Mouse (Mus musculus): ENCODE measurements at regions not wholly inside any gene's neighbourhood (a gene's known extent, or its start where the extent isn't known, plus 50 kb on each side); places are given as distances from the start of the nearest gene placed in this dataset.

GRCm38 (mm10) chr2:45245506-45245905 lies 128.3 kb upstream of the Zeb2 start:
- Histone ChIP-seq H3K27ac (no peak overlapping the region), H3K4me1 (replicated peaks) (peaks cover 6% of the 10 kb centered on the region; the same call in 1 of the 2 replicates), H3K4me3 (replicated peaks) (no peak overlapping the region), H3K9me3 (replicated peaks) (no peaks in the 10 kb centered on the region), H3K36me3 (no peaks in the 10 kb centered on the region), H3K4me2 (no peak overlapping the region), H3K9ac (no peak overlapping the region), H3K27me3 (no peaks in the 10 kb centered on the region)
- 39% methylated on average over 1 of the region's 1 CpGs for WGBS (ENCODE audit: insufficient replicate concordance)
- ATAC-seq (ENCODE audit: low read depth): no peak
- no peak for DNase-seq

- peaks cover 15% of the 10 kb centered on the region for H3K4me1 ChIP-seq (replicated peaks)
- no peaks in the 10 kb centered on the region for H3K36me3 ChIP-seq
- H3K4me3 ChIP-seq (replicated peaks): no peak overlapping the region
- DNase-seq: no peak
- H3K9me3 ChIP-seq (replicated peaks): no peaks in the 10 kb centered on the region
- no peak overlapping the region for H3K9ac ChIP-seq
- H3K27me3 ChIP-seq: no peaks in the 10 kb centered on the region
- no peak overlapping the region for H3K27ac ChIP-seq
- H3K4me2 ChIP-seq: no peak overlapping the region
- ATAC-seq (ENCODE audit: low read depth): no peak
- WGBS (ENCODE audit: insufficient replicate concordance): 57% methylated on average over 14 of the region's 14 CpGs
These were observed 127.3 kb upstream of the Zeb2 start for GRCm38 (mm10) chr2:45244491-45244890.

GRCm38 (mm10) chr2:45239501-45240292 lies 122.5 kb upstream of the Zeb2 start:
- Histone ChIP-seq H3K9ac (no peak overlapping the region), H3K4me3 (replicated peaks) (no peak overlapping the region), H3K27ac (peak overlapping the region; percentile 58), H3K4me1 (replicated peaks) (peaks cover 23% of the 10 kb centered on the region), H3K9me3 (replicated peaks) (no peaks in the 10 kb centered on the region), H3K27me3 (no peaks in the 10 kb centered on the region), H3K4me2 (peak overlapping the region; percentile 43), H3K36me3 (no peaks in the 10 kb centered on the region)
- WGBS (ENCODE audit: insufficient replicate concordance): 15% methylated on average over 16 of the region's 16 CpGs
- DNase-seq (peak; percentile 40), ATAC-seq (ENCODE audit: low read depth) (peak; percentile 88)

DNA sequence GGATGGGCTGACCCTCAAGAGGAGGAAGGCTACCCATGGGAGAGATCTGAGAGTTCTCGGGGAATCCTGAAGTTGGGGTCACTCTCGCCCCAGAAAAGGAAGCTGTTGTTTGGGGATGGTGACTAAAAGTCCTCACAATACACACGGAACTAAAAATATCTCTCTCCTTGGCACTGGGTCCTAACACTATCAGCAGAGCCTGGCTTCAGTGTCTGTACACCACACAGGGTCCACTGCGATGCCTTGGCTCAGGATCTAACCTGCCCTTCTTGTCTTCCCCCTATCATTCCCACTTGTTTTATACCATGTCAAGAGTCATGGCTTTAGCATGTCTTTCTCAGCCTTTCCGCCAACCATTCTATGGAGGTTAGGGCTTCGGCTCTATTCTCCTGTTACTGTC lies 121.8 kb upstream of the Zeb2 start:
- WGBS (ENCODE audit: insufficient replicate concordance): 59% methylated on average over 6 of the region's 6 CpGs
- no peak for DNase-seq
- no peaks in the 10 kb centered on the region for H3K9me3 ChIP-seq (replicated peaks)
- H3K27me3 ChIP-seq: no peaks in the 10 kb centered on the region
- H3K4me1 ChIP-seq (replicated peaks): peaks cover 20% of the 10 kb centered on the region
- no peak overlapping the region for H3K9ac ChIP-seq
- no peak overlapping the region; the same call in 1 of the 2 replicates for H3K27ac ChIP-seq
- no peak overlapping the region for H3K4me2 ChIP-seq
- H3K4me3 ChIP-seq (replicated peaks): no peak overlapping the region
- no peak for ATAC-seq (ENCODE audit: low read depth)
- H3K36me3 ChIP-seq: no peaks in the 10 kb centered on the region

DNA sequence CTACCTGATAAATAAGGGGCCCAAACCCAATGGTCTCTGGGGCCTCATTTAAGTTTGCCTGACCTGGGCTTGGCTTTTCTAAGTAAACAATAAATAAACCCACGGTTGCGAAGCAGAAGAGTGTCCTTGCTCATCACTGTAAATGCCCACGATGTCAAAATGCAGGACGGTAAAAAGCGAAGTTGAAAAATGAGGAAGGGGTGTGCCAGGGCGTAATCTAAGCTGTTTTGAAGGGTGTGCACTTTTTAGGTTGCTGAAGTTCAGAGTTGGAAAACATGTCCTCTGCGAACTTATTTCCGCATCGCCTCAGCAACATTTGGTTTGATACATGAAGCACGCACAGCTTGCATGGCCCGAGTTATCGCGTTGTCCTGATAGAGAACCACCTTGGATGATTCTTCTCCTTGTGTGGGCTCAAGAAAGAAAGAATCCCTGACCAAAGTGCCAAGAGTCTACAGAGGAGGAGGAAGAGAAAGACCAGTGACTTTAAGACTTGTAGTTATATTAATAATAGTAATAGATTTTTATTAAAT lies 119.0 kb upstream of the Zeb2 start:
- DNase-seq (no peak), ATAC-seq (ENCODE audit: low read depth) (no peak)
- H3K4me2 ChIP-seq: no peak overlapping the region
- H3K27ac ChIP-seq: no peak overlapping the region
- no peaks in the 10 kb centered on the region for H3K27me3 ChIP-seq
- H3K9ac ChIP-seq: no peak overlapping the region
- no peak overlapping the region for H3K4me3 ChIP-seq (replicated peaks)
- peaks cover 20% of the 10 kb centered on the region for H3K4me1 ChIP-seq (replicated peaks)
- H3K9me3 ChIP-seq (replicated peaks): no peaks in the 10 kb centered on the region
- no peaks in the 10 kb centered on the region for H3K36me3 ChIP-seq
- WGBS (ENCODE audit: insufficient replicate concordance): 73% methylated on average over 13 of the region's 13 CpGs

DNA sequence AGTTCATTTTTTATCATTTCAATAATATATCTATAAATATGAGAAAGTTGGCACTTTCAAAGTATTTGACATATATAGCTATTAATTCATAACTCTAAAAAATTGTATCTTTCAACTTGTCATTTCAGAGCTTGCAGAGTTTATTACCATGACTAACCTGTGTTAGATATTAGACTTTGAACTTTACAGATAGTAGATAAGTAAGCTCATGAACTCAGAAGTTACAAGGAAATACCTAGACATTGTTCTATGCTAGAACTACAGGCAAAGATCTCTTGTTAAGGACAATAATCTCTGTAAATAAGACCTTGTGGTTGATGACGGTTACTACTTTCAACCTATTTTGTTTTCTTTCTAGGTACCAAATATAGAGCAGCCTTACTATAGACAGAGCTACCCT lies 117.0 kb upstream of the Zeb2 start:
- H3K9ac ChIP-seq: no peak overlapping the region
- no peak for DNase-seq
- H3K27ac ChIP-seq: no peak overlapping the region
- no peak overlapping the region for H3K4me2 ChIP-seq
- no peak overlapping the region for H3K4me3 ChIP-seq (replicated peaks)
- WGBS (ENCODE audit: insufficient replicate concordance): 76% methylated on average over 1 of the region's 1 CpGs
- no peak for ATAC-seq (ENCODE audit: low read depth)
- no peaks in the 10 kb centered on the region for H3K36me3 ChIP-seq
- no peaks in the 10 kb centered on the region for H3K9me3 ChIP-seq (replicated peaks)
- H3K27me3 ChIP-seq: no peaks in the 10 kb centered on the region
- H3K4me1 ChIP-seq (replicated peaks): peaks cover 4% of the 10 kb centered on the region

GRCm38 (mm10) chr2:45230351-45231209 lies 113.4 kb upstream of the Zeb2 start:
- H3K36me3 ChIP-seq: no peaks in the 10 kb centered on the region
- no peak for DNase-seq
- no peak overlapping the region for H3K9ac ChIP-seq
- no peak for ATAC-seq (ENCODE audit: low read depth)
- no peaks in the 10 kb centered on the region for H3K27me3 ChIP-seq
- no peak overlapping the region for H3K4me2 ChIP-seq
- no peak overlapping the region for H3K4me3 ChIP-seq (replicated peaks)
- H3K4me1 ChIP-seq (replicated peaks): no peaks in the 10 kb centered on the region
- no peak overlapping the region for H3K27ac ChIP-seq
- 66% methylated on average over 11 of the region's 11 CpGs for WGBS (ENCODE audit: insufficient replicate concordance)
- no peaks in the 10 kb centered on the region for H3K9me3 ChIP-seq (replicated peaks)

DNA sequence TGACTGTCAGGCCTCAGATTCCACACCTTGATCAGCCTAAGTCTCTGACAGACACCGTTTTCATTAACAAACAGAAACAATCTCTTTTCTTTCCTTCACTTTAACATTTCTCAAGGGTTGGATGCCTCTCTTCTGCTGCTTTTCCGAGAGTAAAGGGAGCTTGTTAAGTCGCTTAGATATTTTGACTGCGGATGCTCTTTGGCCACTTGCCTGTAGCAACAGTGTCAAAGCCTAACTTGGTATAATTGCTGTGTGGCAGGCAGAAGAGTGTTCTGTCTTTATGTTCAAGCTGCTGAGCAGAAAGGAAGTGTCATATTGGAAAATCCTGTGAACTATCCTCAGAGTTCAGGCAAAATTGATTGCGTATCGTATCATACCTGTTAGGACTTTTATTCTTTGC lies 112.3 kb upstream of the Zeb2 start:
- no peaks in the 10 kb centered on the region for H3K9me3 ChIP-seq (replicated peaks)
- 79% methylated on average over 6 of the region's 6 CpGs for WGBS (ENCODE audit: insufficient replicate concordance)
- no peaks in the 10 kb centered on the region for H3K27me3 ChIP-seq
- H3K4me1 ChIP-seq (replicated peaks): no peaks in the 10 kb centered on the region
- ATAC-seq (ENCODE audit: low read depth): no peak
- no peak overlapping the region for H3K9ac ChIP-seq
- H3K4me3 ChIP-seq (replicated peaks): no peak overlapping the region
- H3K36me3 ChIP-seq: no peaks in the 10 kb centered on the region
- DNase-seq: no peak
- no peak overlapping the region for H3K27ac ChIP-seq
- H3K4me2 ChIP-seq: no peak overlapping the region

GRCm38 (mm10) chr2:45227276-45227944 lies 110.2 kb upstream of the Zeb2 start:
- Histone ChIP-seq H3K9ac (no peak overlapping the region), H3K27me3 (no peaks in the 10 kb centered on the region), H3K4me1 (replicated peaks) (no peaks in the 10 kb centered on the region), H3K4me2 (no peak overlapping the region), H3K9me3 (replicated peaks) (no peaks in the 10 kb centered on the region), H3K4me3 (replicated peaks) (no peak overlapping the region), H3K36me3 (no peaks in the 10 kb centered on the region), H3K27ac (no peak overlapping the region)
- DNase-seq (no peak), ATAC-seq (ENCODE audit: low read depth) (no peak)
- 58% methylated on average over 14 of the region's 14 CpGs for WGBS (ENCODE audit: insufficient replicate concordance)

GRCm38 (mm10) chr2:45226045-45226370 lies 108.8 kb upstream of the Zeb2 start:
- Histone ChIP-seq H3K27me3 (no peaks in the 10 kb centered on the region), H3K4me3 (replicated peaks) (no peak overlapping the region), H3K27ac (no peak overlapping the region), H3K4me1 (replicated peaks) (no peaks in the 10 kb centered on the region), H3K9me3 (replicated peaks) (no peaks in the 10 kb centered on the region), H3K4me2 (no peak overlapping the region), H3K36me3 (no peaks in the 10 kb centered on the region), H3K9ac (no peak overlapping the region)
- ATAC-seq (ENCODE audit: low read depth): no peak
- no peak for DNase-seq
- 68% methylated on average over 4 of the region's 4 CpGs for WGBS (ENCODE audit: insufficient replicate concordance)

- Histone ChIP-seq H3K36me3 (no peaks in the 10 kb centered on the region), H3K27me3 (no peaks in the 10 kb centered on the region), H3K9ac (no peak overlapping the region), H3K4me2 (no peak overlapping the region), H3K4me3 (replicated peaks) (no peak overlapping the region), H3K4me1 (replicated peaks) (no peaks in the 10 kb centered on the region), H3K27ac (no peak overlapping the region), H3K9me3 (replicated peaks) (no peaks in the 10 kb centered on the region)
- DNase-seq (no peak), ATAC-seq (ENCODE audit: low read depth) (no peak)
- 68% methylated on average over 9 of the region's 9 CpGs for WGBS (ENCODE audit: insufficient replicate concordance)
These were observed 108.3 kb upstream of the Zeb2 start for GRCm38 (mm10) chr2:45225364-45226044.
